Mouse (Mus musculus) forebrain, embryonic 10.5 days (tissue): ENCODE data around the gene Hsp90b1. TPM values are rescaled to one million over a fixed set of nuclear protein-coding genes. Genes with fewer than 3 reads are reported as not detected.
"Not testable (repeated sequence)": the region's sequence is repeated elsewhere in the genome, so short reads cannot be mapped to it uniquely, and the experiment has no call there.

Experiments
- DNase-seq: peaks from one replicate; pipeline ENCODE4 v3.0.0-alpha.2; 2017; ENCODE audit warnings: low spot score; ENCODE audit errors: extremely low spot score
- H3K27ac ChIP-seq: fragments of 300-500 bp; sonication (generic); 2 replicates; pipeline ENCODE4 v1.5.1; 2016; ENCODE audit warnings: mild to moderate bottlenecking
- H3K27me3 ChIP-seq: fragments of 300-500 bp; sonication (generic); 2 replicates; pipeline ENCODE4 v1.6.1; 2016; ENCODE audit warnings: mild to moderate bottlenecking; ENCODE audit not compliant: poor library complexity, severe bottlenecking
- H3K36me3 ChIP-seq: fragments of 300-500 bp; sonication (generic); replicated peaks from 2 replicates; pipeline ENCODE4 v1.6.1; 2016; ENCODE audit warnings: mild to moderate bottlenecking, moderate library complexity
- H3K4me1 ChIP-seq: fragments of 300-500 bp; sonication (generic); 2 replicates; pipeline ENCODE4 v1.6.1; 2016
- H3K4me3 ChIP-seq: fragments of 300-500 bp; sonication (generic); 2 replicates; pipeline ENCODE4 v1.5.1; 2016; ENCODE audit warnings: mild to moderate bottlenecking, moderate library complexity
- H3K9me3 ChIP-seq: fragments of 300-500 bp; sonication (generic); 2 replicates; pipeline ENCODE4 v1.6.1; 2016; ENCODE audit warnings: mild to moderate bottlenecking, moderate library complexity
- WGBS: fragments of 180-500 bp; shearing (Covaris S2); methylation state at CpG from one replicate; pipeline ENCODE4 v1.1.7; 2016; 5-methylcytosine and 5-hydroxymethylcytosine counted together
- microRNA-seq: library from miRNA; unstranded; fragments of <30 nt; microRNA quantifications from one replicate; pipeline ENCODE4, GENCODE M21; 2017
- polyA plus RNA-seq: library from polyadenylated mRNA; unstranded; fragments of >200 nt; fragmentation: Nextera tagmentation; extraction: Ambion mirVana; gene quantifications from 2 replicates; pipeline ENCODE4 v1.2.1, GENCODE M21; 2016

Hsp90b1 gene
- polyA plus RNA-seq, 1 experiment from 2014 or later: 572 TPM

- H3K36me3 ChIP-seq: peaks cover 52% of the 10 kb centered on the region
- no peaks in the 10 kb centered on the region for H3K27me3 ChIP-seq
- H3K27ac ChIP-seq: peak overlapping the region; percentile 98
- WGBS: 13% methylated on average over 8 of the region's 8 CpGs
- DNase-seq: no peak
- H3K4me1 ChIP-seq: peaks cover 61% of the 10 kb centered on the region
- peak overlapping the region; percentile 94 for H3K4me3 ChIP-seq
- no peaks in the 10 kb centered on the region for H3K9me3 ChIP-seq
These were observed 1.2 kb downstream of the Hsp90b1 start for GRCm38 (mm10) chr10:86704141-86704540.

GRCm38 (mm10) chr10:86703375-86703774, 1.9 kb downstream of the Hsp90b1 start:
- 75% methylated on average over 4 of the region's 4 CpGs for WGBS
- no peaks in the 10 kb centered on the region for H3K9me3 ChIP-seq
- H3K36me3 ChIP-seq: peaks cover 59% of the 10 kb centered on the region
- peak overlapping the region; percentile 98; the same call in 1 of the 2 replicates for H3K27ac ChIP-seq
- H3K4me1 ChIP-seq: peaks cover 61% of the 10 kb centered on the region
- DNase-seq: no peak
- no peaks in the 10 kb centered on the region for H3K27me3 ChIP-seq
- peak overlapping the region; percentile 94 for H3K4me3 ChIP-seq

DNA sequence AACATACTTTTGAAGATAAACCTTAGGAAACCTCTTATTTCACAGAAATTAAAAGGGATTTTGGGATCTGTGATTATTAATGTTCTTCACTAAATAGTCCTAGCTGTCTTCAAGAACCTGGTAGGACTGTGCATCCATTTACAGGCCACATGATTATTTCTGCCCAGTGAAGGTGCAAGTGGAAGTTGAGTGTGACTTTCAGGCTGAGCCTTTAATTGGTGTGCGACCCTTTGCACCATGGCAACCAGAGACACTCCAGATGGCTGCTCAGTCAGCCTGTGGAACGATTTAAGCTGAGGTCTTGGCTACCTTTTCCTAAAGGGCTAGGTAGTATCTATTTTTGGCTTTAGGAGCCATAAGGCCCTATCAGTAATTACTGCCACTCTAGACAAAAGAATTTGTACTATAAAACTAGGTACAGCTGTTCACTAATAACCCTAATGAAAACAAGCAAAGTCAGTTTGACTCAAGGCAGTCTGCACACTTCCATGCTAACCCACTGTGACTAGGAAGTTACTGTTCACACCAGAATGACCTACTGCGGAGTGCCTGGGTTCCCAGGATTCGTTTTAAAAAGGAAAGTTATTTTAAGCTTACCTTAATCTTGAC, 2.9 kb downstream of the Hsp90b1 start:
- no peaks in the 10 kb centered on the region for H3K9me3 ChIP-seq
- peak overlapping the region; percentile 94 for H3K4me3 ChIP-seq
- DNase-seq: no peak
- H3K27me3 ChIP-seq: no peaks in the 10 kb centered on the region
- WGBS: 72% methylated on average over 4 of the region's 4 CpGs
- H3K4me1 ChIP-seq: peaks cover 61% of the 10 kb centered on the region
- H3K36me3 ChIP-seq: peaks cover 69% of the 10 kb centered on the region
- no peak overlapping the region for H3K27ac ChIP-seq

DNA sequence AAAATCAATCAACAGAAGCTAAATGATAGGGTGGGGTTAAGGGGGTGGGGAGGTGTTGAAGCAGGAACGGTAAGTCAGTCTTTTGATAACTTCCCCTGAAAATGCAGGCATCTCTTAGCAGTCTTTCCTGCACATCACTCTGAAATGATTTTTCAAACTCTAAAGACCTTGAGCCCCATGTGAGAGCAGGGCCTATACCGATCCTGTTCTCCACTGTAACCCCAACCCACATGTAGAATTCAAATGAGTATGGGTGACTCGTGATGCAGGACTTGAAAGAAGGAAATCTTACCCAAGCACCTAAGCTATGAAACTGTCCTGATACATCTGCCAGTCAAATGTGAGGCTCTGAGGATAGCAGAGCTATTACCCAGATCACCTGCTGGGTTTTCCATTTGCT, 4.3 kb downstream of the Hsp90b1 start:
- H3K9me3 ChIP-seq: no peaks in the 10 kb centered on the region
- H3K4me3 ChIP-seq: peak overlapping the region; percentile 12
- peaks cover 51% of the 10 kb centered on the region for H3K4me1 ChIP-seq
- 84% methylated on average over 3 of the region's 3 CpGs for WGBS
- H3K27me3 ChIP-seq: no peaks in the 10 kb centered on the region
- H3K27ac ChIP-seq: no peak overlapping the region
- peaks cover 83% of the 10 kb centered on the region for H3K36me3 ChIP-seq
- DNase-seq: no peak

- no peaks in the 10 kb centered on the region for H3K27me3 ChIP-seq
- H3K27ac ChIP-seq: no peak overlapping the region
- H3K9me3 ChIP-seq: no peaks in the 10 kb centered on the region
- no peak for DNase-seq
- H3K36me3 ChIP-seq: peaks cover 90% of the 10 kb centered on the region
- 82% methylated on average over 3 of the region's 3 CpGs for WGBS
- peak overlapping the region; percentile 19 for H3K4me3 ChIP-seq
- peaks cover 51% of the 10 kb centered on the region for H3K4me1 ChIP-seq
These were observed 5.1 kb downstream of the Hsp90b1 start for GRCm38 (mm10) chr10:86700251-86700650.

- WGBS: 29% methylated on average over 9 of the region's 9 CpGs
These were observed 19.3 kb downstream of the Hsp90b1 start for GRCm38 (mm10) chr10:86686017-86686360.

DNA sequence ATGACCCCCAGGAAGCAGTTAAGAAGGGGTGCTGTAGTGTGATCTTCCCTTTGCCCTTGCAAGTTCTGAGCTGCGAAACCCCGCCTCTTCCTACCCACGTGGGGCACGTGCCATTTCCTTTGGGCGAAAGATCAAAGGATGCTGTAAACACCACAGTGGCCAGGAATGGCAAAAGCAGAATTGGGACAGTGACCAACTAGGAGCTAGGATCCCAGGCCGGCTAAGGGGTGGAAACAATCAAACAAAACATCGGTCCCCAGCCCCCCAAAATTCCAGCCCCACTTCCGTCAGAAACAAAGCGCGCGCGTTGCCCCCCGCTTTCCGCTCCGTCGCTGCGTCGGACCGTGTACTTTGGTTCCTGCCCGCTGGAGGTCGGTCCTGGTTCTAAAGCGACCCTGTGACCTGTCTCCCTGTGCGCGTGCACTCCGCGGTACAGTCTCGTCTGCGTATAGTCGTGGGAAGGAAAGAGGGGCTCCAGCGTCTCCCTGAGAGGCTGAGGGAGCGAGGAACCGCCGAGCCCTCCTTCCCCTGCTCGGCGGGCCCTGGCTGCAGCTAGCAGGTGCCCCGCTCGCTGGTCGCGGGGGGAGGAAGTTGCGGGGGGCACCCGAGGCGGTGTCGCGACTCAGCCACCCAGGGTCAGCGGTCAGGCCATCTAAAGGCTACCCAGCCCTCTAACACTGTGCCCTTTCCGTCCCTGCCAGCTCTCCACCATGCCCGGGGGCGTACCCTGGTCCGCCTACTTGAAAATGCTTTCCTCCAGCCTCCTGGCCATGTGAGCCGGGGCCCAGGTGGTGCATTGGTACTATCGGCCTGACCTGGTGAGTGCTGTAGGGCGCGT, 19.9 kb downstream of the Hsp90b1 start:
- WGBS: under 1% methylated on average over 51 of the region's 53 CpGs

More at GRCm38 (mm10) chr10:86686017-86686360, 19.3 kb downstream of the Hsp90b1 start:
- not testable (repeated sequence) for H3K27me3 ChIP-seq, H3K9me3 ChIP-seq, DNase-seq
- H3K4me3 ChIP-seq: peak overlapping the region; percentile 75
- peaks cover 16% of the 10 kb centered on the region for H3K36me3 ChIP-seq
- peak overlapping the region; percentile 95 for H3K27ac ChIP-seq
- peaks cover 11% of the 10 kb centered on the region for H3K4me1 ChIP-seq

GRCm38 (mm10) chr10:86684797-86685178, 20.5 kb downstream of the Hsp90b1 start:
- 32% methylated on average over 2 of the region's 2 CpGs for WGBS
- Histone ChIP-seq H3K27ac (peak overlapping the region; percentile 95), H3K4me3 (peak overlapping the region; percentile 75), H3K4me1 (peaks cover 11% of the 10 kb centered on the region)
- H3K27me3 ChIP-seq, H3K9me3 ChIP-seq, H3K36me3 ChIP-seq, DNase-seq: not testable (repeated sequence)

More for the DNA sequence above, 19.9 kb downstream of the Hsp90b1 start:
- DNase-seq: peak; percentile 90
- peaks cover 10% of the 10 kb centered on the region for H3K36me3 ChIP-seq
- H3K27ac ChIP-seq: peak overlapping the region; percentile 95
- H3K9me3 ChIP-seq, H3K27me3 ChIP-seq: not testable (repeated sequence)
- H3K4me3 ChIP-seq: peak overlapping the region; percentile 75
- peaks cover 11% of the 10 kb centered on the region for H3K4me1 ChIP-seq

- H3K27ac ChIP-seq, DNase-seq, H3K27me3 ChIP-seq, H3K4me3 ChIP-seq, H3K9me3 ChIP-seq, H3K36me3 ChIP-seq, H3K4me1 ChIP-seq: not testable (repeated sequence)
- 88% methylated on average over 4 of the region's 4 CpGs for WGBS
These were observed 34.8 kb downstream of the Hsp90b1 start for GRCm38 (mm10) chr10:86670550-86670949.

Small RNAs within 50 kb of the gene (microRNA-seq; reads per million reads assigned to microRNA genes)
- gene Gm25745: 7.8 reads per million, percentile 18 among the genes with 10 or more reads in this experiment

Other genes starting within 250 kb of the Hsp90b1 start
- gene Syn3, start 206.6 kb downstream of the Hsp90b1 start, polyA plus RNA-seq: 3.9 and 4.5 TPM in 2 replicates
- 2.6 and 3.2 TPM in 2 replicates for gene Ttc41, start 302 bp upstream of the Hsp90b1 start, polyA plus RNA-seq
- not detected in 2 replicates for gene Gm49358, start 58.5 kb upstream of the Hsp90b1 start, polyA plus RNA-seq
- 0.62 and 1.0 TPM in 2 replicates for gene Nt5dc3, start 73.5 kb upstream of the Hsp90b1 start, polyA plus RNA-seq